12 mouse cellular contexts compared by ENCODE assay signal in the genomic region with DNA sequence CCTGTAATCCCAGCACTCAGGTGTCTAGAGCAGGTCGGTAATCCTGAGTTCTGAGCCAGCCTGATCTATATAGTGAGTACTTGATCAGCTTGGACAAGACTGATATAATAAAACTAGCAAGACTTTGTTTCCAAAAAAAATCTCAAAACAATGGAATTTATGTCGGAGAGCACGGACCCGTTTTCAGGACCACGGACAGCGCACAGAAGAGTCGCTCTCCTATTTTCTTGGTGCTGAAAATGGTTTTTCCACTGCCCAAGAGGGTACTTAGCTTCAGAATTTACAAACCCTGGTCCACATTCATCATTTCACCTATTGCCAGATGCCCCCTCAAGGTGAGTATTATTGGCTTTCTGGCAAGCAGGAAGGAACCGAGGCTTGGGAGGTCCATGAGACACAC. TPM values are rescaled to one million over a fixed set of nuclear protein-coding genes. Genes with fewer than 3 reads are reported as not detected.
A peak's percentile ranks its signal among the peaks of the same experiment; 100 is the strongest.
DNase-seq lines count a peak whose midpoint lies in the region; ATAC-seq and TF ChIP-seq lines count a peak whose summit lies in the region.
"Had no signal": no experiment of that assay in that cellular context is flagged by ENCODE, and none has a peak within 500 bp of the region (broad histone marks: within the 10 kb centered on the region; RNA-seq: fewer than 3 reads in every experiment).

No protein-coding gene starts in this region.

- H3K27me3 ChIP-seq in kidney, postnatal 0 days (ENCODE audit: insufficient read depth, low read length), result peaks cover 8% of the 10 kb centered on the region
- H3K27me3 ChIP-seq in limb, embryonic 10.5 days (ENCODE audit: low read depth, poor library complexity, severe bottlenecking), result peaks cover 83% of the 10 kb centered on the region

- H3K9ac ChIP-seq in kidney, postnatal 0 days (ENCODE audit: low read depth, low read length), result no peak overlapping the region

- no peak overlapping the region for H3K27ac ChIP-seq in kidney, postnatal 0 days
- no peak overlapping the region for H3K27ac ChIP-seq in limb, embryonic 10.5 days

- WGBS in kidney, postnatal 0 days, result 4% methylated on average over 8 of the region's 8 CpGs
- 1% methylated on average over 8 of the region's 8 CpGs for whole genome bisulfite sequencing in limb, embryonic 10.5 days

- no peak overlapping the region for H3K4me3 ChIP-seq in kidney, postnatal 0 days (replicated peaks; ENCODE audit: low read depth, low read length)
- no peak overlapping the region for H3K4me3 ChIP-seq in limb, embryonic 10.5 days
- H3K4me3 ChIP-seq: megakaryocyte, embryonic 14.5 days had no signal

- TF ChIP-seq CTCF in kidney, postnatal 0 days (IDR thresholded peaks at IDR 0.05; ENCODE audit: low read depth), result no peak

- intact Hi-C loops in left cerebral cortex, postnatal 4 days (cut with DNase I), result no loop called here

- DNase-seq in adrenal gland, postnatal 10 days, result peak; percentile 68
- no peak for DNase-seq in adrenal gland, postnatal 4 days (ENCODE audit: low spot score in 2 of 2)
- peak; percentile 46 for DNase-seq in kidney, postnatal 0 days (ENCODE audit: low spot score)
- no peak for DNase-seq in kidney, adult 8-10 months
- DNase-seq in ES-CJ7 (ENCODE audit: low read depth, low spot score), result peak; percentile 37
- peak; percentile 74 for DNase-seq in limb, embryonic 10.5 days (ENCODE audit: low spot score)
- no peak for DNase-seq in left cerebral cortex, postnatal 4 days

- peaks cover 6% of the 10 kb centered on the region; the same call in 1 of the 2 replicates for H3K4me1 ChIP-seq in kidney, postnatal 0 days (replicated peaks; ENCODE audit: insufficient read depth, low read length)
- H3K4me1 ChIP-seq in limb, embryonic 10.5 days, result peaks cover 20% of the 10 kb centered on the region

- ATAC-seq in kidney, postnatal 0 days (replicated peaks; ENCODE audit: low FRiP score, low read depth), result no peak
- no peak for ATAC-seq in frontal cortex, adult (ENCODE audit: low TSS enrichment)

- H3K4me2 ChIP-seq in kidney, postnatal 0 days (ENCODE audit: low read length), result no peak overlapping the region

- H3K36me3 ChIP-seq in kidney, postnatal 0 days (ENCODE audit: insufficient read depth, low read length), result no peaks in the 10 kb centered on the region
- H3K36me3 ChIP-seq in limb, embryonic 10.5 days, result no peaks in the 10 kb centered on the region

- no peaks in the 10 kb centered on the region for H3K9me3 ChIP-seq in kidney, postnatal 0 days (replicated peaks; ENCODE audit: low read length)
- H3K9me3 ChIP-seq in limb, embryonic 10.5 days (replicated peaks), result no peaks in the 10 kb centered on the region

RNA-seq across cellular contexts. Expression of a gene that starts 1.0 kb away (rescaled TPM):
- 1 to 10 TPM; 3.4 to 4.8 TPM for total RNA-seq in adrenal gland, postnatal 10 days (2021)
- 10 to 100 TPM; 10.4 to 10.5 TPM for total RNA-seq in adrenal gland, postnatal 4 days (2021)
- polyA plus RNA-seq in kidney, postnatal 0 days (2015; fragmentation: Nextera tagmentation; extraction: Ambion mirVana), result 0.13 and 0.14 TPM in 2 replicates
- polyA plus RNA-seq in limb, embryonic 10.5 days (2016; fragmentation: Nextera tagmentation; extraction: Ambion mirVana), result 0.24 and 0.54 TPM in 2 replicates
- 100 to 1,000 TPM; 277 to 278 TPM for total RNA-seq in left cerebral cortex, postnatal 4 days (2021)

RNA-seq across cellular contexts. Expression of a gene that starts 15.7 kb away (rescaled TPM):
- total RNA-seq in adrenal gland, postnatal 10 days (2021), result 1 to 10 TPM; 1.8 to 4.2 TPM
- 1 to 10 TPM; 3.9 to 4.7 TPM for total RNA-seq in adrenal gland, postnatal 4 days (2021)
- polyA plus RNA-seq in kidney, postnatal 0 days (2015; fragmentation: Nextera tagmentation; extraction: Ambion mirVana), result not detected in 2 replicates
- not detected in 2 replicates for polyA plus RNA-seq in limb, embryonic 10.5 days (2016; fragmentation: Nextera tagmentation; extraction: Ambion mirVana)
- 100 to 1,000 TPM; 331 to 383 TPM for total RNA-seq in left cerebral cortex, postnatal 4 days (2021)

RNA-seq across cellular contexts. Expression of a gene that starts 33.1 kb away (rescaled TPM):
- total RNA-seq in adrenal gland, postnatal 10 days (2021), result under 1 TPM in 1 of 2 experiments, not detected in 1; 0.12 TPM
- total RNA-seq in adrenal gland, postnatal 4 days (2021), result not detected
- not detected in 2 replicates for polyA plus RNA-seq in kidney, postnatal 0 days (2015; fragmentation: Nextera tagmentation; extraction: Ambion mirVana)
- not detected in 2 replicates for polyA plus RNA-seq in limb, embryonic 10.5 days (2016; fragmentation: Nextera tagmentation; extraction: Ambion mirVana)
- total RNA-seq in left cerebral cortex, postnatal 4 days (2021), result not detected
- total RNA-seq: gastrocnemius, adult 8-10 months; left cerebral cortex, adult 18-20 months had no signal
- polyA plus RNA-seq: spleen, adult 2 months had no signal

RNA-seq across cellular contexts. Expression of a gene that starts 38.5 kb away (rescaled TPM):
- 10 to 100 TPM; 31.8 to 36.3 TPM for total RNA-seq in adrenal gland, postnatal 10 days (2021)
- total RNA-seq in adrenal gland, postnatal 4 days (2021), result 10 to 100 TPM; 33.0 to 38.4 TPM
- 12.8 and 13.0 TPM in 2 replicates for polyA plus RNA-seq in kidney, postnatal 0 days (2015; fragmentation: Nextera tagmentation; extraction: Ambion mirVana)
- 2.0 and 3.3 TPM in 2 replicates for polyA plus RNA-seq in limb, embryonic 10.5 days (2016; fragmentation: Nextera tagmentation; extraction: Ambion mirVana)
- 10 to 100 TPM; 41.2 to 63.8 TPM for total RNA-seq in left cerebral cortex, postnatal 4 days (2021)

RNA-seq across cellular contexts. Expression of a gene that starts 49.4 kb away (rescaled TPM):
- total RNA-seq in adrenal gland, postnatal 10 days (2021), result 1 to 10 TPM in 1 of 2 experiments, under 1 TPM in 1; 0.85 to 2.1 TPM
- total RNA-seq in adrenal gland, postnatal 4 days (2021), result 1 to 10 TPM; 2.1 to 5.8 TPM
- 10.0 and 10.9 TPM in 2 replicates for polyA plus RNA-seq in kidney, postnatal 0 days (2015; fragmentation: Nextera tagmentation; extraction: Ambion mirVana)
- polyA plus RNA-seq in limb, embryonic 10.5 days (2016; fragmentation: Nextera tagmentation; extraction: Ambion mirVana), result 0.04 TPM in 1 of 2 replicates, not detected in the other
- under 1 TPM; 0.12 to 0.26 TPM for total RNA-seq in left cerebral cortex, postnatal 4 days (2021)
- total RNA-seq: gastrocnemius, adult 8-10 months had no signal

Comparison
In these comparisons a context has a peak if more than half of its experiments do, and no peak if none do; other contexts are left out.
1. DNase-seq: peak in adrenal gland, postnatal 10 days (single experiment), kidney, postnatal 0 days (single experiment), ES-CJ7 (single experiment) and limb, embryonic 10.5 days (single experiment); none in adrenal gland, postnatal 4 days (0 of 2), kidney, adult 8-10 months (0 of 2) and left cerebral cortex, postnatal 4 days (single experiment).
2. RNA of a gene that starts 1.0 kb away (total RNA-seq): 277 to 278 TPM in left cerebral cortex, postnatal 4 days; 10.4 to 10.5 TPM in adrenal gland, postnatal 4 days and 3.4 to 4.8 TPM in adrenal gland, postnatal 10 days; every median in the first group is over 10 times any median in the second.
3. RNA of a gene that starts 15.7 kb away (total RNA-seq): 331 to 383 TPM in left cerebral cortex, postnatal 4 days; 3.9 to 4.7 TPM in adrenal gland, postnatal 4 days and 1.8 to 4.2 TPM in adrenal gland, postnatal 10 days; every median in the first group is over 10 times any median in the second.